Mouse (Mus musculus): ENCODE data around the gene Zfp42.

Gene Zfp42

DNA sequence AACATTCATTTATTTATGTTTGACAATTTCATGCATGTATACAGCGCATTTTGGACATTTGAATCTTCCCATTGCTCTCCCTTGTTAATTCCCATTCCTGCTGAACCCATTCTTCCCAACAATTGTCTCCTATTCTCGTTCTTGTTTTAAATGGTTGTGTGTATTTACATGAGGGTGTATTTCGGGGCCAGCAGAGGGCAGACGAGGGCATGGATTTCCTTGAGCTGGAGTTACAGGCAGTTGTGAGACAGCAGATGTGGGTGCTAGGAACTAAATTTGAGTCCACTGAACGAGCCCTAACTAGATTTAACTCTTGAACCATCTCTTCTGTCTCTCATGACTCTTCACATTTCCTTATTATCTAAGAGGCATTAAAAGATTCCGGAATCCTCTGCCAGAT lies 55.1 kb downstream of the Zfp42 start:
- no peak for DNase-seq (ENCODE audit: low read depth)

GRCm38 (mm10) chr8:43248707-43249106 lies 58.1 kb downstream of the Zfp42 start:
- no peak for DNase-seq (ENCODE audit: low read depth)

Data from fibroblast of lung, adult 2 months (primary cell).